Mouse (Mus musculus) CH12.LX (cell line): ENCODE data around the gene Ypel2. TPM values are rescaled to one million over a fixed set of nuclear protein-coding genes. Genes with fewer than 3 reads are reported as not detected.
A peak's percentile ranks its signal among the peaks of the same experiment; 100 is the strongest.

Experiments
- DNase-seq: peaks from one replicate; pipeline ENCODE4 v3.0.0-alpha.2; 2013; ENCODE audit errors: extremely low read depth
- H3K27ac ChIP-seq: 2 replicates; pipeline ENCODE4 v1.5.1; 2012; ENCODE audit warnings: low read depth, mild to moderate bottlenecking, control low read depth, moderate library complexity; ENCODE audit not compliant: insufficient read depth
- H3K27me3 ChIP-seq: replicated peaks from 2 replicates; pipeline ENCODE3; 2012; ENCODE audit warnings: inconsistent platforms
- H3K36me3 ChIP-seq, 2 experiments: replicated peaks in 1 of 2; 2 replicates each; pipeline versions ENCODE3 to v1.6.1; 2012; ENCODE audit warnings: inconsistent platforms in 1 of 2, low read length in 1 of 2, mild to moderate bottlenecking in 1 of 2, mixed read lengths in 1 of 2, moderate library complexity in 1 of 2; ENCODE audit not compliant: control insufficient read depth in 1 of 2, insufficient read depth in 1 of 2
- H3K4me1 ChIP-seq, 2 experiments: 2 replicates each; pipeline ENCODE4 v1.6.1; 2012; ENCODE audit warnings: inconsistent platforms in 1 of 2, moderate library complexity in 1 of 2; ENCODE audit not compliant: insufficient read depth in 2 of 2, control insufficient read depth in 1 of 2
- H3K4me2 ChIP-seq: 2 replicates; pipeline ENCODE4 v1.6.1; 2012; ENCODE audit warnings: low read depth, mild to moderate bottlenecking, control low read depth; ENCODE audit not compliant: poor library complexity, insufficient read depth, severe bottlenecking
- H3K4me3 ChIP-seq, 3 experiments: fragments of 150-350 bp in 1 of 3; sonication (generic) in 1 of 3; replicated peaks in 1 of 3; 2 replicates each; pipeline versions ENCODE3 to v1.5.1; 2011 to 2012; ENCODE audit warnings: low read depth in 2 of 3, low read length in 2 of 3, mild to moderate bottlenecking in 2 of 3, moderate library complexity in 2 of 3, control low read depth in 1 of 3, improper control_type of control experiment in 1 of 3, inconsistent platforms in 1 of 3, mixed read lengths in 1 of 3; ENCODE audit not compliant: poor library complexity in 1 of 3
- H3K79me2 ChIP-seq: replicated peaks from 2 replicates; pipeline ENCODE4 v1.6.1; 2012; ENCODE audit warnings: mild to moderate bottlenecking, moderate library complexity; ENCODE audit not compliant: control insufficient read depth, poor library complexity, insufficient read depth, severe bottlenecking; ENCODE audit errors: extremely low read depth
- H3K9ac ChIP-seq: 2 replicates; pipeline ENCODE4 v1.6.1; 2012; ENCODE audit warnings: low read depth, mild to moderate bottlenecking, control low read depth, moderate library complexity; ENCODE audit not compliant: insufficient read depth
- H3K9me3 ChIP-seq: replicated peaks from 2 replicates; pipeline ENCODE3; 2012; ENCODE audit warnings: low read length, inconsistent platforms, mixed read lengths
- EP300 ChIP-seq: IDR thresholded peaks from 2 replicates; pipeline ENCODE4 v1.6.1; 2011; ENCODE audit warnings: low read length, improper control_type of control experiment
- ETS1 ChIP-seq: conservative IDR thresholded peaks from 2 replicates; pipeline ENCODE4 v1.6.1; 2012; ENCODE audit warnings: low read depth, mild to moderate bottlenecking, inconsistent platforms, low read length, improper control_type of control experiment, moderate library complexity
- HCFC1 ChIP-seq: IDR thresholded peaks from 2 replicates; pipeline ENCODE4 v1.6.1; 2012; ENCODE audit warnings: low read depth, mild to moderate bottlenecking, inconsistent platforms, low read length, improper control_type of control experiment
- IRF4 ChIP-seq: IDR thresholded peaks from 2 replicates; pipeline ENCODE4 v1.6.1; 2014; ENCODE audit warnings: low read depth, mild to moderate bottlenecking, inconsistent platforms, low read length, improper control_type of control experiment
- JUND ChIP-seq: conservative IDR thresholded peaks from 2 replicates; pipeline ENCODE4 v1.6.1; 2011; ENCODE audit warnings: low read depth, low read length, improper control_type of control experiment
- NELFE ChIP-seq: IDR thresholded peaks from 2 replicates; pipeline ENCODE4 v1.6.1; 2011; ENCODE audit warnings: low read depth, low read length, improper control_type of control experiment
- SIN3A ChIP-seq: IDR thresholded peaks from 2 replicates; pipeline ENCODE4 v1.6.1; 2012; ENCODE audit warnings: low read length, improper control_type of control experiment, inconsistent platforms
- SMC3 ChIP-seq: IDR thresholded peaks from 2 replicates; pipeline ENCODE4 v1.6.1; 2011; ENCODE audit warnings: low read depth, low read length, improper control_type of control experiment
- TCF12 ChIP-seq: IDR thresholded peaks from 2 replicates; pipeline ENCODE4 v1.6.1; 2014; ENCODE audit warnings: low read depth, mild to moderate bottlenecking, inconsistent platforms, low read length, improper control_type of control experiment
- UBTF ChIP-seq: IDR thresholded peaks from 2 replicates; pipeline ENCODE4 v1.6.1; 2012; ENCODE audit warnings: low read depth, mild to moderate bottlenecking, inconsistent platforms, low read length, improper control_type of control experiment, moderate library complexity
- USF2 ChIP-seq: conservative IDR thresholded peaks from 2 replicates; pipeline ENCODE4 v1.6.1; 2011; ENCODE audit warnings: low read depth, low read length, improper control_type of control experiment
- ZKSCAN1 ChIP-seq: IDR thresholded peaks from 2 replicates; pipeline ENCODE4 v1.6.1; 2012; ENCODE audit warnings: low read depth, inconsistent platforms, low read length, improper control_type of control experiment, borderline replicate concordance
- ZMIZ1 ChIP-seq: IDR thresholded peaks from 2 replicates; pipeline ENCODE4 v1.6.1; 2012; ENCODE audit warnings: low read depth, mild to moderate bottlenecking, inconsistent platforms, low read length, improper control_type of control experiment
- ZNF384 ChIP-seq: IDR thresholded peaks from 2 replicates; pipeline ENCODE4 v1.6.1; 2012; ENCODE audit warnings: low read depth, low read length, improper control_type of control experiment, inconsistent platforms
- dilution Hi-C: fragments of 300-500 bp; cut with MboI; formaldehyde crosslinking; loops from 2 replicates; pipeline ENCODE4 v1.14.3; 2020; ENCODE audit warnings: low sequenced_read_pairs; ENCODE audit not compliant: extremely low pct_unique_long_range_greater_than_20kb, extremely low pct_ligation_motif_present
- in situ Hi-C: fragments of 300-500 bp; cut with MboI; formaldehyde crosslinking; loops from 3 replicates; pipeline ENCODE4 v1.14.3; 2019; ENCODE audit warnings: low sequenced_read_pairs, low pct_ligation_motif_present, low pct_unique_long_range_greater_than_20kb, mixed read lengths
- polyA plus RNA-seq: library from polyadenylated mRNA; unstranded; fragments of >175 nt; gene quantifications from 2 replicates; pipeline ENCODE4 v1.2.1, GENCODE M21; 2012; ENCODE audit warnings: low read depth; ENCODE audit not compliant: insufficient read length
- total RNA-seq, 2 experiments: library from RNA; depleted of rRNA; stranded (reverse); fragments of 300-350 nt in 1 of 2; fragments of >200 nt in 1 of 2; gene quantifications; 2 replicates each; pipeline ENCODE4 v1.2.3; 2012 to 2014

Gene Ypel2
- total and polyA plus RNA-seq, 3 experiments: 0.38 to 0.91 (median 0.59) TPM

DNA sequence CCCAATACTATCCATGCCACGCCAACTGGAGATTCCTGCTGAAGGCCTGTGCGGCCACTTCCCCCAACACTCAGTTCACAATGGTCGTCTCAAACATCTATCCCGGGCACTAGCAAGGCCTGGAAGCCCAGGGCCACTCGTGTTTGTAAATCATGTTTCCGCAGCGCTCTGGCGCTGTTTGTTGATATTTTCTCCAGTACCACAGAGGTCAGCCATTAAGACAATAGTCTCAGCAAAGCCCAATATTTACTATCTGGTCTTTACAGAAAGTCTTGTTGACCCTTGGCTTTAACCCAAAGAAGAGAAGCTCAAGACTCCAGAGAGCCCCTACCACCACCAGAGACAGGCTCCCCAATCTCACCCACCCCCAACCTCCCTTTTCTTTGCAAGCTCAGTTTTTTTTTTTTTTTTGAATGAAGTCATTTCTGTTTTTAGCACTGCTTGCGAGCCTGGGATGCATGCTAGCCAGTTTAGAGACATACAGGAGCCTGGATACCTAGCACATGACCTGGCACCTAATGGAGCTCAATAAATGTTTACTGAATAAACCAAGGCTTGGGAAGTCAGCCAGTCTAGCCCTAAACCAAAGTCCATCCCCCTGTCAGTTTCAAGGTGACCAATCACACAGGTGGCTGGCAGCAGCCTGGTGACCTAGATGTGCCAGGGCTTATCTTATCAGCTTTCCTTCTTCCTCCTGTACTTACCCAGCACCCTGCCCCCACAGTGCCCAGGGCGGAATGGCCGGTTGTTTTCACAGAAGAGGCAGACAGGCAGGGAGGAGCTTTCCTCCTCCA lies 31.8 kb downstream of the Ypel2 start:
- no peaks in the 10 kb centered on the region for H3K9me3 ChIP-seq
- dilution Hi-C loops: no loop called here
- H3K4me3 ChIP-seq: no peak overlapping the region
- H3K36me3 ChIP-seq: no peaks in the 10 kb centered on the region
- H3K27me3 ChIP-seq: no peaks in the 10 kb centered on the region
- H3K9ac ChIP-seq: no peak overlapping the region
- TF ChIP-seq ZNF384 (peak; percentile 39; the same call in 1 of the 2 replicates), TCF12 (no peak), EP300 (no peak), SIN3A (no peak), USF2 (no peak), HCFC1 (no peak), IRF4 (no peak), ZKSCAN1 (no peak)
- DNase-seq: no peak
- H3K79me2 ChIP-seq: no peaks in the 10 kb centered on the region
- H3K4me2 ChIP-seq: no peak overlapping the region
- H3K4me1 ChIP-seq: peaks cover 0 to 18% of the 10 kb centered on the region in 2 experiments; a peak in 2 of 4 replicates
- in situ Hi-C loops: no loop called here
- H3K27ac ChIP-seq: no peak overlapping the region

DNA sequence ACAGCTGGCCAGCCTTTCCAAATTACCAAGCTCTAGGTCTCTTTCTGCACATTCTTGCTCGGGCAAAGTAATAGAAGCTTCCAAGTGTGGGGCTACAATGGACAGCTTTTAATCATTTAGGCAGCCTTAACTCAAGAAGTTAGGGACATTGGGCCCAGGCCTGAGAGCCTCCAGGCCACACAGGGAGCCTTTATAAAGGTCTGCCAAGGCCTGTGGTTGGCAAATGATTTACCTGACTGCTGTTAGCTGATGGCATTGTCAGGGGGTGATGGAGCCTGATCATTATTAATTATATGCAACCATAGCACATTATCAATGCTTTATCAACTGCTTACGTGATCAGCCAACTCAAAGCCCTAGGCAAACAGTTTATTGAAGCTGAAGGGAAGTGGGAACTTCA lies 33.2 kb downstream of the Ypel2 start:
- Histone ChIP-seq H3K4me1 (peaks cover 0 to 25% of the 10 kb centered on the region in 2 experiments; a peak in 2 of 4 replicates), H3K27me3 (no peaks in the 10 kb centered on the region)
- dilution Hi-C loops: no loop called here

More for the DNA sequence above, 33.2 kb downstream of the Ypel2 start:
- Histone ChIP-seq H3K36me3 (no peaks in the 10 kb centered on the region), H3K4me3 (no peak overlapping the region), H3K27ac (no peak overlapping the region), H3K4me2 (no peak overlapping the region), H3K79me2 (no peaks in the 10 kb centered on the region), H3K9ac (no peak overlapping the region), H3K9me3 (no peaks in the 10 kb centered on the region)
- in situ Hi-C loops: no loop called here
- no peak for TF ChIP-seq ZMIZ1
- no peak for TF ChIP-seq JUND
- TF ChIP-seq ETS1: no peak
- TF ChIP-seq UBTF: no peak
- no peak for TF ChIP-seq SMC3
- TF ChIP-seq NELFE: no peak
- DNase-seq: no peak
